Mouse (Mus musculus) CD8-positive naive resting alpha-beta T cell, adult 2 months (primary cell): Measurements from ENCODE around the gene Lingo3.
"Not testable (repeated sequence)": the region's sequence is repeated elsewhere in the genome, so short reads cannot be mapped to it uniquely, and the experiment has no call there.

Source experiments
- DNase-seq, 2 experiments: peaks; one replicate each; pipeline ENCODE4 v3.0.0; 2022; ENCODE audit warnings: low read depth in 2 of 2, low spot score in 2 of 2

The Lingo3 gene

GRCm38 (mm10) chr10:80845055-80845693 lies 1.3 kb upstream of the Lingo3 start:
- DNase-seq, result no peak

GRCm38 (mm10) chr10:80843087-80843930 lies 530 bp downstream of the Lingo3 start:
- DNase-seq, result no peak

GRCm38 (mm10) chr10:80842334-80842733 lies 1.5 kb downstream of the Lingo3 start:
- DNase-seq, result no peak

GRCm38 (mm10) chr10:80841685-80842084 lies 2.2 kb downstream of the Lingo3 start:
- DNase-seq, result no peak

GRCm38 (mm10) chr10:80839848-80840247 lies 4.0 kb downstream of the Lingo3 start:
- DNase-seq, result no peak

GRCm38 (mm10) chr10:80838346-80838912 lies 5.4 kb downstream of the Lingo3 start:
- no peak for DNase-seq

- DNase-seq, result no peak
These were observed 6.0 kb downstream of the Lingo3 start for GRCm38 (mm10) chr10:80837827-80838226.

GRCm38 (mm10) chr10:80836949-80837379 lies 6.9 kb downstream of the Lingo3 start:
- DNase-seq, result no peak

GRCm38 (mm10) chr10:80835617-80836016 lies 8.2 kb downstream of the Lingo3 start:
- no peak for DNase-seq

GRCm38 (mm10) chr10:80832818-80833217 lies 11.0 kb downstream of the Lingo3 start:
- no peak for DNase-seq

- no peak for DNase-seq
These were observed 12.7 kb downstream of the Lingo3 start for GRCm38 (mm10) chr10:80831136-80831535.

GRCm38 (mm10) chr10:80829359-80830278 lies 14.2 kb downstream of the Lingo3 start:
- no peak for DNase-seq

GRCm38 (mm10) chr10:80828587-80828986 lies 15.3 kb downstream of the Lingo3 start:
- DNase-seq, result not testable (repeated sequence)

- DNase-seq, result no peak
These were observed 15.9 kb downstream of the Lingo3 start for GRCm38 (mm10) chr10:80827870-80828420.

- DNase-seq, result peak in 1 of 2 experiments; percentile 19
These were observed 16.6 kb downstream of the Lingo3 start for GRCm38 (mm10) chr10:80827063-80827869.

GRCm38 (mm10) chr10:80826151-80827062 lies 17.4 kb downstream of the Lingo3 start, which contains the start of gene Oaz1:
Oaz1 (plus strand) TSS chr10:80826656.
- peak; percentile 98 for DNase-seq

GRCm38 (mm10) chr10:80824827-80825226 lies 19.0 kb downstream of the Lingo3 start:
- no peak for DNase-seq

GRCm38 (mm10) chr10:80823847-80824643 lies 19.8 kb downstream of the Lingo3 start:
- no peak for DNase-seq
